Mouse (Mus musculus) neural tube, embryonic 14.5 days (tissue): Measurements from ENCODE around the gene A930009A15Rik. TPM values are rescaled to one million over a fixed set of nuclear protein-coding genes. Genes with fewer than 3 reads are reported as not detected.

Experiments used
- ATAC-seq: fragments of 200-750 bp; cut with Nextera tagmentation; 2 replicates; pipeline ENCODE4 v1.8.0; 2017; ENCODE audit warnings: low read depth, mild to moderate bottlenecking, moderate TSS enrichment, moderate library complexity
- H3K27ac ChIP-seq: fragments of 300-500 bp; sonication (generic); 2 replicates; pipeline ENCODE4 v1.5.1; 2014; ENCODE audit warnings: low read depth, mild to moderate bottlenecking, control low read depth, low read length, moderate library complexity, mixed read lengths
- H3K27me3 ChIP-seq: fragments of 300-500 bp; sonication (generic); 2 replicates; pipeline ENCODE4 v1.6.1; 2014; ENCODE audit warnings: low read length; ENCODE audit not compliant: control insufficient read depth, insufficient read depth
- H3K36me3 ChIP-seq: fragments of 300-500 bp; sonication (generic); 2 replicates; pipeline ENCODE4 v1.6.1; 2014; ENCODE audit warnings: low read length, mixed read lengths; ENCODE audit not compliant: control insufficient read depth, insufficient read depth
- H3K4me1 ChIP-seq: fragments of 300-500 bp; sonication (generic); 2 replicates; pipeline ENCODE4 v1.6.1; 2014; ENCODE audit warnings: low read length; ENCODE audit not compliant: control insufficient read depth, insufficient read depth
- H3K4me2 ChIP-seq: fragments of 300-500 bp; sonication (generic); 2 replicates; pipeline ENCODE4 v1.6.1; 2014; ENCODE audit warnings: mild to moderate bottlenecking, low read depth, low read length, control low read depth
- H3K4me3 ChIP-seq: fragments of 300-500 bp; sonication (generic); 2 replicates; pipeline ENCODE4 v1.5.1; 2014; ENCODE audit warnings: low read depth, low read length, control low read depth, mixed read lengths
- H3K9ac ChIP-seq: fragments of 300-500 bp; sonication (generic); replicated peaks from 2 replicates; pipeline ENCODE4 v1.6.1; 2014; ENCODE audit warnings: low read depth, mild to moderate bottlenecking, control low read depth, low read length, mixed read lengths
- H3K9me3 ChIP-seq: fragments of 300-500 bp; sonication (generic); 2 replicates; pipeline ENCODE4 v1.6.1; 2016; ENCODE audit warnings: low read length; ENCODE audit not compliant: control insufficient read depth
- WGBS: fragments of 180-500 bp; shearing (Covaris S2); extraction: QIAGEN DNeasy Blood & Tissue Kit; methylation state at CpG from one replicate; pipeline ENCODE4 v1.1.7; 2014; 5-methylcytosine and 5-hydroxymethylcytosine counted together
- polyA plus RNA-seq: library from polyadenylated mRNA; unstranded; fragments of >200 nt; fragmentation: Nextera tagmentation; extraction: Ambion mirVana; gene quantifications from 2 replicates; pipeline ENCODE4 v1.2.1, GENCODE M21; 2014

A930009A15Rik gene
- polyA plus RNA-seq, 1 experiment from 2014 or later: 0.35 TPM

GRCm38 (mm10) chr10:115571734-115572440, 2.1 kb downstream of the A930009A15Rik start:
- ATAC-seq: 0 out of 2 replicates have a peak, but pooled peaks have one; percentile 19
- Histone ChIP-seq H3K27me3 (no peaks in the 10 kb centered on the region), H3K9me3 (no peaks in the 10 kb centered on the region), H3K4me2 (no peak overlapping the region; the same call in 1 of the 2 replicates), H3K4me1 (no peaks in the 10 kb centered on the region), H3K4me3 (no peak overlapping the region), H3K9ac (no peak overlapping the region), H3K36me3 (no peaks in the 10 kb centered on the region), H3K27ac (no peak overlapping the region)
- WGBS: 15% methylated on average over 3 of the region's 3 CpGs

GRCm38 (mm10) chr10:115579076-115579475, 9.3 kb downstream of the A930009A15Rik start:
- no peaks in the 10 kb centered on the region for H3K4me1 ChIP-seq
- H3K4me2 ChIP-seq: no peak overlapping the region
- no peak overlapping the region for H3K27ac ChIP-seq
- WGBS: 69% methylated on average over 7 of the region's 7 CpGs
- H3K27me3 ChIP-seq: no peaks in the 10 kb centered on the region; the same call in 1 of the 2 replicates
- no peaks in the 10 kb centered on the region for H3K36me3 ChIP-seq
- H3K9me3 ChIP-seq: no peaks in the 10 kb centered on the region
- no peak for ATAC-seq
- no peak overlapping the region for H3K9ac ChIP-seq
- H3K4me3 ChIP-seq: no peak overlapping the region

DNA sequence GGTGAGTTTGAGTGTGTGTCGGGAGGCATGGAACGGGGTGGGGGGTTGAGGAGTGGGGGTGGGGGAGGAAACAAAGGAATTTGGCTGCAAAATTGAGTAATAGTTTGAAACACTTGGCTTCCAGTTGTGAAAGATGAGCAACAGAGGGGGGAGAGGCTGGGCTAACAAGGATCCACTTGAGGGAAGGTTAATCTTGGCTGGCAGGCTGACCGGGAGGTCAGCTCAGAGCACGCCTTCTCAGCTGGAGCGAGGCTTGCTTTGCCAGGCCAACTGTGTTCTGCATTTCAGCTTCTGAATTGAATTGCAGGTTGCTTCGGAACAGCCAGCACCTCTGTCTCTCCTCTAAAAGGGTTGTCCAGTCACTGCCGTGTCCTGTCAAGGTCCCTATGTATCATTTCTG, 9.7 kb downstream of the A930009A15Rik start:
- H3K36me3 ChIP-seq: no peaks in the 10 kb centered on the region
- H3K4me3 ChIP-seq: no peak overlapping the region
- H3K4me2 ChIP-seq: no peak overlapping the region
- H3K27me3 ChIP-seq: no peaks in the 10 kb centered on the region; the same call in 1 of the 2 replicates
- no peak; the same call in 1 of the 2 replicates for ATAC-seq
- WGBS: 15% methylated on average over 7 of the region's 7 CpGs
- H3K9me3 ChIP-seq: no peaks in the 10 kb centered on the region
- H3K9ac ChIP-seq: no peak overlapping the region
- H3K27ac ChIP-seq: no peak overlapping the region
- H3K4me1 ChIP-seq: no peaks in the 10 kb centered on the region

GRCm38 (mm10) chr10:115581971-115582370, 12.2 kb downstream of the A930009A15Rik start:
- Histone ChIP-seq H3K9me3 (no peaks in the 10 kb centered on the region), H3K4me2 (no peak overlapping the region), H3K36me3 (no peaks in the 10 kb centered on the region), H3K9ac (no peak overlapping the region), H3K4me3 (no peak overlapping the region), H3K27ac (no peak overlapping the region), H3K27me3 (peaks cover 2% of the 10 kb centered on the region; the same call in 1 of the 2 replicates), H3K4me1 (peaks cover 10% of the 10 kb centered on the region)
- ATAC-seq: no peak
- 82% methylated on average over 9 of the region's 9 CpGs for WGBS

- H3K9ac ChIP-seq: no peak overlapping the region
- H3K27me3 ChIP-seq: peaks cover 5% of the 10 kb centered on the region; the same call in 1 of the 2 replicates
- WGBS: 82% methylated on average over 3 of the region's 3 CpGs
- no peaks in the 10 kb centered on the region for H3K9me3 ChIP-seq
- no peak overlapping the region for H3K27ac ChIP-seq
- H3K4me2 ChIP-seq: no peak overlapping the region
- H3K36me3 ChIP-seq: no peaks in the 10 kb centered on the region
- no peak for ATAC-seq
- H3K4me1 ChIP-seq: peaks cover 13% of the 10 kb centered on the region
- H3K4me3 ChIP-seq: no peak overlapping the region
Measured at GRCm38 (mm10) chr10:115583071-115583470, 13.3 kb downstream of the A930009A15Rik start.

GRCm38 (mm10) chr10:115584656-115585055, 14.9 kb downstream of the A930009A15Rik start:
- 22% methylated on average over 12 of the region's 14 CpGs for WGBS
- H3K27me3 ChIP-seq: peaks cover 5% of the 10 kb centered on the region; the same call in 1 of the 2 replicates
- no peak overlapping the region for H3K4me2 ChIP-seq
- no peaks in the 10 kb centered on the region for H3K9me3 ChIP-seq
- no peak overlapping the region for H3K4me3 ChIP-seq
- ATAC-seq: no peak
- no peak overlapping the region for H3K27ac ChIP-seq
- H3K9ac ChIP-seq: no peak overlapping the region
- peaks cover 13% of the 10 kb centered on the region for H3K4me1 ChIP-seq
- H3K36me3 ChIP-seq: no peaks in the 10 kb centered on the region

DNA sequence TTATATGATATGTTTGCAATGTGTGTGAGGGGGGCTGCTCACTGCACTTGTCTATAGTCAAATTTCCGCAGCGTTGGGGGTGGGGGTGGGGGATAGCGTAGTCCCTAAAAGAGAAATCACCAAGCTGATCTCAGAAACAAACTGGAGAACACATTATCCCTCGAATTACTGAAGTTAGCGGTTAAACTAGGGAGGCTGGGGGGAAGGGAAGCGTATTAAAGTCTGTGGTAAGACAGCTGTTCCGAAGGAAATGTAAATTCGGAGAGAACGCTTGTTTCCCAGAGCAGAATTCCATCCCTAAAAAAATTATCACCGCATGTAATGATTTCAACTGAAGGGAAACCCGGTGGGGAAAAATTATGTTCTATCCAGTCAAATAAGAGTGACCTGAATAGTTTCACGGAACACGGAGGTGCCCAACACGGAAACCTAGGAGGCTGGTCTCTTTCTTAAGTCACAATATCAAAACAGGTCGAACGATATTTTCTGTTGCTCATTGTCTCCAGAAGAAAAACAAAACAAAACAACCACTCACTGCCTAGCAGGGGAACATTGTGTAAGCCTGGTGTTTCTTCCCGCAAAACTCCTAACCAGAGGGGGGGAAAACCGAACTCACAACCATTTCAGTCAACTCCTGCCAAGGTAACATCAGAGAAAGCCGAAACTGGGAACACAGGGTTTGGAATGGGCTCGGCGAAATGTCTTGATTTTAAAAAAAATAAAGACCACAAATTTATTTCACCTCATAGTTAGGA, 15.9 kb downstream of the A930009A15Rik start:
- WGBS: 1% methylated on average over 21 of the region's 21 CpGs
- H3K27me3 ChIP-seq: peaks cover 5% of the 10 kb centered on the region; the same call in 1 of the 2 replicates

GRCm38 (mm10) chr10:115586246-115587231, 16.8 kb downstream of the A930009A15Rik start:
- Histone ChIP-seq H3K4me3 (peak overlapping the region; percentile 54), H3K4me2 (peak overlapping the region; percentile 99), H3K9me3 (no peaks in the 10 kb centered on the region), H3K27me3 (peaks cover 5% of the 10 kb centered on the region; the same call in 1 of the 2 replicates), H3K4me1 (peaks cover 13% of the 10 kb centered on the region), H3K9ac (peak overlapping the region; percentile 63), H3K36me3 (no peaks in the 10 kb centered on the region), H3K27ac (no peak overlapping the region)
- WGBS: under 1% methylated on average over 41 of the region's 41 CpGs
- ATAC-seq: peak; percentile 70

More for the DNA sequence above, 15.9 kb downstream of the A930009A15Rik start:
- H3K27ac ChIP-seq: no peak overlapping the region
- no peaks in the 10 kb centered on the region for H3K36me3 ChIP-seq
- H3K4me3 ChIP-seq: peak overlapping the region; percentile 54
- ATAC-seq: no peak
- H3K4me2 ChIP-seq: peak overlapping the region; percentile 99
- H3K9me3 ChIP-seq: no peaks in the 10 kb centered on the region
- no peak overlapping the region for H3K9ac ChIP-seq
- H3K4me1 ChIP-seq: peaks cover 13% of the 10 kb centered on the region
